Mouse (Mus musculus): ENCODE measurements around the gene Aspa.

GRCm38 (mm10) chr11:73350483-73350882, 21.1 kb upstream of the Aspa start, which contains the start of gene Olfr20:
- TF ChIP-seq MYOG (IDR thresholded peaks at IDR 0.05; ENCODE audit: control insufficient read depth, extremely low read depth, insufficient read length) = no peak
- no peak for TF ChIP-seq CTCF (IDR thresholded peaks at IDR 0.05; ENCODE audit: control insufficient read depth, insufficient read depth, insufficient read length)
- no peak for TF ChIP-seq MYOD1 (IDR thresholded peaks at IDR 0.05; ENCODE audit: control insufficient read depth, insufficient read length, low read depth)
- no peak for TF ChIP-seq FOSL1 (IDR thresholded peaks at IDR 0.05; ENCODE audit: insufficient read depth, low read length, poor library complexity, severe bottlenecking)
- no peak for TF ChIP-seq USF1 (IDR thresholded peaks at IDR 0.05; ENCODE audit: low read depth)
- TF ChIP-seq MAX (IDR thresholded peaks at IDR 0.05) = no peak
- TF ChIP-seq CEBPB (IDR thresholded peaks at IDR 0.05; ENCODE audit: low read depth) = no peak
